In the genomic region with DNA sequence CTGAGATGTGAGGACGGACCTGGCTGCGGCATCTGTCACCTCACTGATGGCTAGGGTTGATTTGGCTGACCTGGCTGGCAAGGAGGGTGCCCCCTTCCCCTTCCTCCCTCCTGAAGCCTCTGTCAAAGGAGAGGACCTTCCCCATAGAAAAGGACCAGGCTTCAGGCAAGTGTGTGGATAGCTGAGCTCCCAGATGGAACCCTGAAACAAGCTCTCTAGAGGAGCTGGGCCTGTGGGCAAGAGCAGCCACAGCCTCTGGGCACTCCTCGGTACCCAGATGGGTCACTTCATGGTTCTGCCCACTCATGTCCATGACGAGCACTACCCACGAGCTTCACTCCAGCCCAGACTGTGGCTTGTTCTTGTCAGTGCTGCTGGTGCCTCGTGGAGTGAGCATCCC, we compare ENCODE assay signal across 21 mouse cellular contexts. TPM values are rescaled to one million over a fixed set of nuclear protein-coding genes. Genes with fewer than 3 reads are reported as not detected.
DNase-seq lines count a peak whose midpoint lies in the region; ATAC-seq and TF ChIP-seq lines count a peak whose summit lies in the region.
"Had no signal": no experiment of that assay in that cellular context is flagged by ENCODE, and none has a peak within 500 bp of the region (broad histone marks: within the 10 kb centered on the region; RNA-seq: fewer than 3 reads in every experiment).

No protein-coding gene starts in this region.

- no peak overlapping the region for H3K4me2 ChIP-seq in kidney, postnatal 0 days (ENCODE audit: low read length)
- H3K4me2 ChIP-seq: forebrain, embryonic 13.5 days; hindbrain, embryonic 15.5 days had no signal

- peak; percentile 29; the same call in 1 of the 2 replicates for ATAC-seq in kidney, postnatal 0 days (replicated peaks; ENCODE audit: low FRiP score, low read depth)
- ATAC-seq: activated CD4-positive, CD25-positive, alpha-beta regulatory T cell, adult 4 months; forebrain, embryonic 13.5 days; forebrain, postnatal 0 days; Patski had no signal

- no peak overlapping the region for H3K27ac ChIP-seq in kidney, postnatal 0 days
- H3K27ac ChIP-seq: forebrain, embryonic 13.5 days; gastrocnemius, adult 2 months; heart, embryonic 10.5 days; hindbrain, embryonic 15.5 days had no signal

- no peak overlapping the region for H3K9ac ChIP-seq in kidney, postnatal 0 days (ENCODE audit: low read depth, low read length)
- H3K9ac ChIP-seq: forebrain, embryonic 13.5 days; forebrain, postnatal 0 days; hindbrain, embryonic 15.5 days had no signal

- no peak overlapping the region for H3K4me3 ChIP-seq in kidney, postnatal 0 days (replicated peaks; ENCODE audit: low read depth, low read length)
- H3K4me3 ChIP-seq: forebrain, embryonic 13.5 days; gastrocnemius, adult 2 months; heart, embryonic 10.5 days; hindbrain, embryonic 15.5 days had no signal

- H3K27me3 ChIP-seq in kidney, postnatal 0 days (ENCODE audit: insufficient read depth, low read length): no peaks in the 10 kb centered on the region
- H3K27me3 ChIP-seq: CH12.LX; forebrain, embryonic 13.5 days; hindbrain, embryonic 15.5 days; Patski had no signal

- no peak for TF ChIP-seq CTCF in kidney, postnatal 0 days (IDR thresholded peaks at IDR 0.05; ENCODE audit: low read depth)

- H3K9me3 ChIP-seq in kidney, postnatal 0 days (replicated peaks; ENCODE audit: low read length): no peaks in the 10 kb centered on the region
- H3K9me3 ChIP-seq: forebrain, embryonic 13.5 days; heart, embryonic 10.5 days; hindbrain, embryonic 15.5 days had no signal

- WGBS in kidney, postnatal 0 days: 80% methylated on average over 6 of the region's 6 CpGs

- H3K36me3 ChIP-seq in kidney, postnatal 0 days (ENCODE audit: insufficient read depth, low read length): no peaks in the 10 kb centered on the region
- H3K36me3 ChIP-seq: heart, embryonic 10.5 days; hindbrain, embryonic 15.5 days had no signal

- no peaks in the 10 kb centered on the region for H3K4me1 ChIP-seq in kidney, postnatal 0 days (replicated peaks; ENCODE audit: insufficient read depth, low read length)
- H3K4me1 ChIP-seq: forebrain, embryonic 13.5 days; heart, embryonic 10.5 days; hindbrain, embryonic 15.5 days had no signal

- DNase-seq in heart, adult 11 months: peak; percentile 75
- no peak for DNase-seq in heart, postnatal 4 days
- DNase-seq in kidney, postnatal 0 days (ENCODE audit: low spot score): no peak
- no peak for DNase-seq in kidney, postnatal 14 days
- peak; percentile 3 to 10 for DNase-seq in lung, postnatal 4 days
- no peak for DNase-seq in lung, postnatal 10 days
- peak; percentile 9 to 53 for DNase-seq in spleen, postnatal 4 days (ENCODE audit: low spot score in 2 of 2)
- DNase-seq in spleen, adult 12 weeks (ENCODE audit: low spot score): no peak
- DNase-seq: cerebellum, adult 11-12 months; cerebellum, adult 9-10 months; cerebellum, postnatal 25 days; forebrain, postnatal 0 days; gastrocnemius, adult 2 months; gastrocnemius, postnatal 36 days; heart, postnatal 14 days had no signal

RNA-seq across cellular contexts. Expression of a gene that starts 34.7 kb away (rescaled TPM):
- 1 to 10 TPM; 2.5 to 2.7 TPM for total RNA-seq in heart, postnatal 4 days (2021)
- 135 and 136 TPM in 2 replicates for polyA plus RNA-seq in kidney, postnatal 0 days (2015; fragmentation: Nextera tagmentation; extraction: Ambion mirVana)

RNA-seq across cellular contexts. Expression of a gene that starts 55.0 kb away (rescaled TPM):
- total RNA-seq in heart, postnatal 4 days (2021): 100 to 1,000 TPM; 288 to 301 TPM
- polyA plus RNA-seq in kidney, postnatal 0 days (2015; fragmentation: Nextera tagmentation; extraction: Ambion mirVana): 11.6 and 13.0 TPM in 2 replicates

Comparison
In these comparisons a context has a peak if more than half of its experiments do, and no peak if none do; other contexts are left out.
1. DNase-seq: peak in heart, adult 11 months (single experiment), lung, postnatal 4 days (2 of 2) and spleen, postnatal 4 days (2 of 2); none in heart, postnatal 4 days (single experiment), kidney, postnatal 0 days (single experiment), kidney, postnatal 14 days (single experiment), lung, postnatal 10 days (single experiment) and spleen, adult 12 weeks (single experiment).